Mouse (Mus musculus) forebrain, postnatal 0 days (tissue): ENCODE measurements around the gene Srrm4. TPM values are rescaled to one million over a fixed set of nuclear protein-coding genes. Genes with fewer than 3 reads are reported as not detected.

Experiments used
- ATAC-seq: fragments of 200-750 bp; cut with Nextera tagmentation; 2 replicates; pipeline ENCODE4 v1.8.0; 2017; ENCODE audit warnings: mild to moderate bottlenecking, moderate library complexity
- DNase-seq: peaks from one replicate; pipeline ENCODE4 v3.0.0-alpha.2; 2015
- H3K27ac ChIP-seq: fragments of 300-500 bp; sonication (generic); 2 replicates; pipeline ENCODE4 v1.5.1; 2014; ENCODE audit warnings: low read depth, mild to moderate bottlenecking, antibody characterized with exemption, low read length, moderate library complexity, mixed read lengths
- H3K27me3 ChIP-seq: fragments of 300-500 bp; sonication (generic); 2 replicates; pipeline ENCODE4 v1.6.1; 2014; ENCODE audit warnings: mild to moderate bottlenecking, low read length, mixed read lengths; ENCODE audit not compliant: insufficient read depth
- H3K36me3 ChIP-seq: fragments of 300-500 bp; sonication (generic); 2 replicates; pipeline ENCODE4 v1.6.1; 2014; ENCODE audit warnings: mild to moderate bottlenecking, moderate library complexity; ENCODE audit not compliant: insufficient read depth
- H3K4me1 ChIP-seq: fragments of 300-500 bp; sonication (generic); 2 replicates; pipeline ENCODE4 v1.6.1; 2014; ENCODE audit warnings: antibody characterized with exemption; ENCODE audit not compliant: insufficient read depth
- H3K4me2 ChIP-seq: fragments of 300-500 bp; sonication (generic); 2 replicates; pipeline ENCODE4 v1.6.1; 2014; ENCODE audit warnings: low read depth, mild to moderate bottlenecking, moderate library complexity
- H3K4me3 ChIP-seq: fragments of 300-500 bp; sonication (generic); 2 replicates; pipeline ENCODE4 v1.5.1; 2014; ENCODE audit warnings: low read depth, low read length, mixed read lengths
- H3K9ac ChIP-seq: fragments of 300-500 bp; sonication (generic); 2 replicates; pipeline ENCODE4 v1.6.1; 2014; ENCODE audit warnings: mild to moderate bottlenecking
- H3K9me3 ChIP-seq: fragments of 300-500 bp; sonication (generic); 2 replicates; pipeline ENCODE4 v1.6.1; 2016; ENCODE audit warnings: low read length
- CTCF ChIP-seq: sonication (generic); IDR thresholded peaks from 2 replicates; pipeline ENCODE4 v1.5.1; 2016; ENCODE audit warnings: antibody characterized with exemption, control low read depth, low read depth
- WGBS: fragments of 180-500 bp; shearing (Covaris S2); extraction: QIAGEN DNeasy Blood & Tissue Kit; methylation state at CpG from one replicate; pipeline ENCODE4 v1.1.7; 2014; 5-methylcytosine and 5-hydroxymethylcytosine counted together
- polyA plus RNA-seq: library from polyadenylated mRNA; unstranded; fragments of >200 nt; fragmentation: Nextera tagmentation; extraction: Ambion mirVana; gene quantifications from 2 replicates; pipeline ENCODE4 v1.2.1, GENCODE M21; 2015
- total RNA-seq: library from RNA; depleted of rRNA; stranded (reverse); fragments of >200 nt; gene quantifications from 2 replicates; pipeline ENCODE4 v1.2.3, GENCODE M21; 2014

The Srrm4 gene
- total and polyA plus RNA-seq, 2 experiments from 2014 or later: 12.7 to 16.4 TPM

DNA sequence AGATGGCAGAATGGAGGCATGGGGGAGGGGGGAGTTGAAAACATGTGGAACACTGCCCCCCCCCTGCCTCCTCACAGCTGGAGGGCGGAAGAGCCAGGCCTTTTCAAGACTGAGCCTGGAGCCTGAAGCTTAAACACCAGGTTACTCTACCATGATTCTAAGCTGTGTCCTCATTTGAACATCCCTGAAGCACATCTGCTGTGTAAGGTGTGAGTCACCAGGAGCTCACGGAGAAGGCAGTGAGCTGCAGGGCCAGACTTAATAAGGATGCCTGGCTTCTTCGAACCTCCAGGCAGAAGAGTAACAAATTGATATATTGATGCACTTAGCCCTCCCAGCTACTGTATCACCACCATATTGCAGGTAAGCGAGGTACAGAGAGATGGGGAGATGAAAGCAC lies 79.5 kb downstream of the Srrm4 start:
- peaks cover 5% of the 10 kb centered on the region; the same call in 1 of the 2 replicates for H3K36me3 ChIP-seq
- no peak overlapping the region for H3K4me2 ChIP-seq
- H3K4me1 ChIP-seq: no peaks in the 10 kb centered on the region
- no peak for TF ChIP-seq CTCF
- H3K9ac ChIP-seq: no peak overlapping the region
- no peak overlapping the region for H3K4me3 ChIP-seq
- H3K9me3 ChIP-seq: no peaks in the 10 kb centered on the region
- no peaks in the 10 kb centered on the region for H3K27me3 ChIP-seq
- ATAC-seq: no peak
- H3K27ac ChIP-seq: no peak overlapping the region
- DNase-seq: no peak
- WGBS: 79% methylated on average over 4 of the region's 4 CpGs

DNA sequence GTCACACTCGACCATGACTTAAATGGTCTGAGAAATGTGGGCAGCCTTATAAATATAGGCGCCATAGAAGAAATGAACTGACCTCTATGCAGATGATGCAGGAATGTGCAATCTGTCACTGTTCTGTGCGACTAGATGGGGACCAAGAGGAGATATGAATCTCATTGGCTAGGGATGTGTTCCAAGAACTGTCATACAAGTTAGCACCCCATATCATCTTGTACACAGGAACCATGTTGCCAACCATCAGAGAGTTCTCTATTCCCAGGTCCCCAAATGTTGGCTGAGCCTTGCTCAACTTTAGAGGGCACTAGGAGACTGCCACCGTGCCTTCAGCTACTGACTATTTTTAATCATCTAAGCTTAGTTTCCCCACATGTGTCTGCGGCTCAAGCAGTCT lies 81.4 kb downstream of the Srrm4 start:
- peaks cover 5% of the 10 kb centered on the region; the same call in 1 of the 2 replicates for H3K36me3 ChIP-seq
- peak; percentile 48 for DNase-seq
- no peak overlapping the region; the same call in 1 of the 2 replicates for H3K27ac ChIP-seq
- H3K9ac ChIP-seq: no peak overlapping the region
- no peak overlapping the region for H3K4me2 ChIP-seq
- H3K27me3 ChIP-seq: no peaks in the 10 kb centered on the region
- no peak overlapping the region for H3K4me3 ChIP-seq
- WGBS: 64% methylated on average over 5 of the region's 5 CpGs
- H3K4me1 ChIP-seq: no peaks in the 10 kb centered on the region
- TF ChIP-seq CTCF: no peak
- H3K9me3 ChIP-seq: no peaks in the 10 kb centered on the region
- peak; percentile 72 for ATAC-seq

- WGBS: 16% methylated on average over 15 of the region's 15 CpGs
- H3K4me3 ChIP-seq: no peak overlapping the region
- no peak for ATAC-seq
- no peaks in the 10 kb centered on the region for H3K27me3 ChIP-seq
- peaks cover 9% of the 10 kb centered on the region; the same call in 1 of the 2 replicates for H3K4me1 ChIP-seq
- H3K9me3 ChIP-seq: no peaks in the 10 kb centered on the region
- H3K36me3 ChIP-seq: no peaks in the 10 kb centered on the region
- DNase-seq: no peak
- no peak for TF ChIP-seq CTCF
- no peak overlapping the region for H3K9ac ChIP-seq
- H3K4me2 ChIP-seq: no peak overlapping the region
- H3K27ac ChIP-seq: no peak overlapping the region
These were observed 90.3 kb downstream of the Srrm4 start for GRCm38 (mm10) chr5:116501342-116501741.

- 0 out of 2 replicates have a peak, but pooled peaks have one; percentile 17 for TF ChIP-seq CTCF
- H3K9me3 ChIP-seq: no peaks in the 10 kb centered on the region
- H3K27ac ChIP-seq: peak overlapping the region; percentile 74
- 0 out of 2 replicates have a peak overlapping the region, but pooled peaks have one; percentile 18 for H3K9ac ChIP-seq
- DNase-seq (peak; percentile 78), ATAC-seq (peak; percentile 59)
- H3K4me1 ChIP-seq: peaks cover 9% of the 10 kb centered on the region; the same call in 1 of the 2 replicates
- H3K4me2 ChIP-seq: no peak overlapping the region
- H3K4me3 ChIP-seq: no peak overlapping the region
- H3K36me3 ChIP-seq: no peaks in the 10 kb centered on the region
- H3K27me3 ChIP-seq: no peaks in the 10 kb centered on the region
- 47% methylated on average over 19 of the region's 19 CpGs for WGBS
These were observed 92.6 kb downstream of the Srrm4 start for GRCm38 (mm10) chr5:116498880-116499640.

DNA sequence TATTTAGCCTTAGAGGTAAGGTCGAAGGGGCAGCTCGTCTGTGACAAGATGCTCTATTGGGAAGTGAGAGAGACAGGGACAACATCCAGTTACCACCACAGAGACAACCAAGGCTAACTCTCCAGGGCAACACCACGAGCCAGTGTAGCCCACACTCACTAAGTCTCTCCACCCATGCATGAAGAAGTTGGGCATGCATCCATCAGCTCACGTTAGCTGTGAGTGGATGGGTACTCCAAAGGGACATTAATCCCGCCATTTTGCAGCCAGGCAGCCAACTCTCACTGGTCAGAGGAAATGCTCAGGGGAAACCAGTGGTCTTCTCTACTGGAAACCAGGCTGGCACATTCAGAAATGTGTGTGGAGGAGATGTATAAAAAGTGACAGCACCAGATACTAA lies 93.8 kb downstream of the Srrm4 start:
- Histone ChIP-seq H3K4me3 (no peak overlapping the region), H3K4me2 (no peak overlapping the region), H3K9me3 (no peaks in the 10 kb centered on the region), H3K27me3 (no peaks in the 10 kb centered on the region), H3K9ac (no peak overlapping the region), H3K36me3 (no peaks in the 10 kb centered on the region), H3K27ac (no peak overlapping the region), H3K4me1 (peaks cover 9% of the 10 kb centered on the region; the same call in 1 of the 2 replicates)
- no peak for ATAC-seq
- DNase-seq: no peak
- no peak for TF ChIP-seq CTCF
- WGBS: 65% methylated on average over 5 of the region's 5 CpGs

DNA sequence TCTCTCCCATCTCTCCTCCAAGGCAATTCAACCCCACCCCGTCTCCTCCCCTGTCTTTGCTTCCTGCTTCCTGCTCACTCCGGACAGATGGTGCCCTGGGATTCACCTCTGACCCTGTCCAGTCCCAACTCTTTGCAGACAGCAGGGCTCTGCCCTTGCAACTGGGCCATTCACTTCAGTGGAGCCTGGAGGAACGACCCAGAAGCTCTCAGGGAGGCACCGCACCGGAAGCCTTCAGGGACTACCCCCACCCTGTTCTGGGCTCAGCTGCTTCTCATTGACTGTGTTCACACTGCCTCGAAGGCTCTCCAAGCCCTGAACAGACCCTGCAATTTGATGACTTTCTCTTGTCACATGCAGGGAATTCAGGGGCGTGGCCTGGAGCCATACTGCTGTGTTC lies 94.4 kb downstream of the Srrm4 start:
- no peak overlapping the region for H3K27ac ChIP-seq
- TF ChIP-seq CTCF: no peak
- no peak overlapping the region for H3K4me2 ChIP-seq
- no peaks in the 10 kb centered on the region for H3K27me3 ChIP-seq
- H3K36me3 ChIP-seq: no peaks in the 10 kb centered on the region
- H3K9ac ChIP-seq: no peak overlapping the region
- H3K4me3 ChIP-seq: no peak overlapping the region
- WGBS: 52% methylated on average over 7 of the region's 7 CpGs
- DNase-seq (no peak), ATAC-seq (no peak)
- no peaks in the 10 kb centered on the region for H3K9me3 ChIP-seq
- H3K4me1 ChIP-seq: peaks cover 10% of the 10 kb centered on the region; the same call in 1 of the 2 replicates

DNA sequence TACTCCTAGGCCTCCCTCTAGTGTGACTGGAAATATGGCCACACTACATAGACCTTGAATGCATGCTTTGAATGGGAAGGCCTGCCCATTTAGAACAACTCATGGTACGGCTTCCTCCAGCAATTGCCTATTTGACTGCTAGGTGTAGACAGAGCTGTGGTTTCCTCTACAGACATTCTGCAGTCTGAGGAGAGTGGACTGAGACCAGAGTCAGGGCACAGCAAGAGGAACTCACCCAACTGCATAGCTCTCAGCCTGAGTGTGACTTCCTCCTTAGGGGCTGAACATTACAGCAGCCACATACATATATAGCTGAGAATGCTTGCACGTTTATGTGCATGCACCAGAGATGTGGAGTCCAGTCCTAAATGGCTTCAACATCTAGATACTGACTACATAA lies 94.9 kb downstream of the Srrm4 start:
- ATAC-seq (no peak), DNase-seq (no peak)
- TF ChIP-seq CTCF: no peak
- Histone ChIP-seq H3K9ac (no peak overlapping the region), H3K4me3 (no peak overlapping the region), H3K36me3 (no peaks in the 10 kb centered on the region), H3K9me3 (no peaks in the 10 kb centered on the region), H3K4me2 (no peak overlapping the region), H3K27ac (no peak overlapping the region), H3K4me1 (peaks cover 13% of the 10 kb centered on the region; the same call in 1 of the 2 replicates), H3K27me3 (no peaks in the 10 kb centered on the region)
- 86% methylated on average over 2 of the region's 2 CpGs for WGBS
